In genomic region chr5:38636301-38636749, GRCm38 (mm10) we compare ENCODE assay signal across 20 mouse cellular contexts. TPM values are rescaled to one million over a fixed set of nuclear protein-coding genes. Genes with fewer than 3 reads are reported as not detected.
DNase-seq lines count a peak whose midpoint lies in the region; ATAC-seq and TF ChIP-seq lines count a peak whose summit lies in the region.
"Had no signal": no experiment of that assay in that cellular context is flagged by ENCODE, and none has a peak within 500 bp of the region (broad histone marks: within the 10 kb centered on the region; RNA-seq: fewer than 3 reads in every experiment).

No protein-coding gene starts in this region.

- peak; percentile 64 for DNase-seq in heart, adult 11 months
- DNase-seq in heart, postnatal 36 days = no peak
- peak; percentile 97 for DNase-seq in brain, adult 2 months (ENCODE audit: low read depth, low spot score)
- DNase-seq in cerebellum, adult 2 months = peak; percentile 75 to 89
- peak; percentile 70 to 74 for DNase-seq in cerebellum, postnatal 36 days
- DNase-seq in urinary bladder, postnatal 10 days (ENCODE audit: low spot score) = no peak
- DNase-seq in limb, embryonic 10.5 days (ENCODE audit: low spot score) = no peak
- DNase-seq: gastrocnemius, adult 2 months; heart, adult 18-20 months; kidney, adult 18-20 months; kidney, postnatal 10 days; liver, postnatal 0 days; lung, postnatal 10 days; thymus, adult 2 months had no signal

- ATAC-seq in erythroblast, adult 5-6 weeks (replicated peaks; ENCODE audit: low FRiP score, poor library complexity, severe bottlenecking) = no peak
- ATAC-seq: forebrain, embryonic 13.5 days; liver, postnatal 0 days had no signal

- no peaks in the 10 kb centered on the region for H3K9me3 ChIP-seq in limb, embryonic 10.5 days (replicated peaks)
- H3K9me3 ChIP-seq: forebrain, embryonic 13.5 days; heart, embryonic 13.5 days; midbrain, embryonic 12.5 days; neural tube, embryonic 13.5 days had no signal

- no peaks in the 10 kb centered on the region for H3K27me3 ChIP-seq in cerebellum, adult 2 months (ENCODE audit: control insufficient read depth, insufficient read depth, low read length)
- no peaks in the 10 kb centered on the region for H3K27me3 ChIP-seq in limb, embryonic 10.5 days (ENCODE audit: low read depth, poor library complexity, severe bottlenecking)
- H3K27me3 ChIP-seq: CH12.LX; forebrain, embryonic 13.5 days; heart, embryonic 13.5 days; midbrain, embryonic 12.5 days; neural tube, embryonic 13.5 days had no signal

- no peaks in the 10 kb centered on the region for H3K36me3 ChIP-seq in limb, embryonic 10.5 days
- H3K36me3 ChIP-seq: heart, embryonic 13.5 days; midbrain, embryonic 12.5 days; neural tube, embryonic 13.5 days had no signal

- H3K4me1 ChIP-seq in cerebellum, adult 2 months (ENCODE audit: control insufficient read depth, insufficient read depth, low read length) = peaks cover 17% of the 10 kb centered on the region
- H3K4me1 ChIP-seq in limb, embryonic 10.5 days = peaks cover 24% of the 10 kb centered on the region
- H3K4me1 ChIP-seq: forebrain, embryonic 13.5 days; heart, embryonic 13.5 days; midbrain, embryonic 12.5 days; neural tube, embryonic 13.5 days had no signal

- no peak for TF ChIP-seq CTCF in cerebellum, adult 2 months (IDR thresholded peaks at IDR 0.05; ENCODE audit: borderline replicate concordance, insufficient read depth, low read depth, low read length)

- H3K27ac ChIP-seq in cerebellum, adult 2 months (ENCODE audit: insufficient read depth, low read length) = peak overlapping the region; percentile 60; the same call in 1 of the 2 replicates
- H3K27ac ChIP-seq in limb, embryonic 10.5 days = no peak overlapping the region
- H3K27ac ChIP-seq: forebrain, embryonic 13.5 days; gastrocnemius, adult 2 months; heart, embryonic 13.5 days; midbrain, embryonic 12.5 days; neural tube, embryonic 13.5 days had no signal

- H3K4me3 ChIP-seq in cerebellum, adult 2 months (replicated peaks; ENCODE audit: insufficient read depth, low read depth, low read length) = no peak overlapping the region
- H3K4me3 ChIP-seq in limb, embryonic 10.5 days = no peak overlapping the region
- H3K4me3 ChIP-seq: forebrain, embryonic 13.5 days; gastrocnemius, adult 2 months; heart, embryonic 13.5 days; midbrain, embryonic 12.5 days; neural tube, embryonic 13.5 days had no signal

- intact Hi-C loops in heart, postnatal 36 days (cut with DNase I) = no loop called here

- WGBS in cerebellum, adult 2 months = 3% methylated on average over 5 of the region's 5 CpGs
- WGBS in limb, embryonic 10.5 days = 91% methylated on average over 5 of the region's 5 CpGs

- no peak for TF ChIP-seq POLR2A in cerebellum, adult 2 months (IDR thresholded peaks at IDR 0.05; ENCODE audit: borderline replicate concordance, insufficient read depth, low read length)

RNA-seq across cellular contexts. Expression of gene Zfp518b, which starts 48.3 kb away (rescaled TPM):
- total RNA-seq in heart, postnatal 36 days (2021) = 1 to 10 TPM; 4.2 to 6.4 TPM
- 5.6 and 6.0 TPM in 2 replicates for polyA plus RNA-seq in cerebellum, adult 2 months (2012; rRNA removed)
- 0.19 and 2.5 TPM in 2 replicates for total RNA-seq in erythroblast, adult 5-6 weeks (2015; ENCODE audit: low replicate concordance)
- total RNA-seq in erythroblast, adult 5-6 weeks (2017; ENCODE audit: low replicate concordance) = 0.98 and 1.0 TPM in 2 replicates
- 38.9 and 42.3 TPM in 2 replicates for polyA plus RNA-seq in limb, embryonic 10.5 days (2016; fragmentation: Nextera tagmentation; extraction: Ambion mirVana)
- total RNA-seq: CH12.LX had no signal

Comparison
In these comparisons a context has a peak if more than half of its experiments do, and no peak if none do; other contexts are left out.
1. DNase-seq: peak in heart, adult 11 months (single experiment), brain, adult 2 months (single experiment), cerebellum, adult 2 months (2 of 2) and cerebellum, postnatal 36 days (2 of 2); none in heart, postnatal 36 days (0 of 2), urinary bladder, postnatal 10 days (single experiment) and limb, embryonic 10.5 days (single experiment).